8 mouse cellular contexts compared by ENCODE assay signal in genomic region chr6:125081797-125082560, GRCm38 (mm10). TPM values are rescaled to one million over a fixed set of nuclear protein-coding genes. Genes with fewer than 3 reads are reported as not detected.
DNase-seq lines count a peak whose midpoint lies in the region; ATAC-seq lines count a peak whose summit lies in the region.

No protein-coding gene starts in this region.

- peak overlapping the region; percentile 38 for H3K4me3 ChIP-seq in hindbrain, embryonic 14.5 days (replicated peaks; ENCODE audit: low read length)

- H3K4me1 ChIP-seq in hindbrain, embryonic 14.5 days (replicated peaks; ENCODE audit: control insufficient read depth, insufficient read depth, low read length) = peaks cover 5% of the 10 kb centered on the region

- peak; percentile 94 for DNase-seq in adrenal gland, adult 2 months
- peak; percentile 97 to 98 for DNase-seq in cerebellum, postnatal 10 days
- DNase-seq in frontal cortex, postnatal 25 days (ENCODE audit: low spot score in 2 of 2) = peak; percentile 64 to 74
- DNase-seq in hindbrain, embryonic 14.5 days (ENCODE audit: low spot score) = peak; percentile 96
- DNase-seq in left cerebral cortex, adult 11 months (ENCODE audit: low spot score) = peak; percentile 67
- DNase-seq in lung, postnatal 25 days (ENCODE audit: low spot score) = peak; percentile 90
- peak; percentile 73 for DNase-seq in right cerebral cortex, postnatal 25 days
- no peak for DNase-seq in thymus, postnatal 36 days

- ATAC-seq in hindbrain, embryonic 14.5 days (ENCODE audit: low FRiP score) = peak; percentile 95

- peak overlapping the region; percentile 73 for H3K9ac ChIP-seq in hindbrain, embryonic 14.5 days

- no peaks in the 10 kb centered on the region for H3K9me3 ChIP-seq in hindbrain, embryonic 14.5 days (ENCODE audit: control insufficient read depth, low read length)

- H3K27me3 ChIP-seq in hindbrain, embryonic 14.5 days (ENCODE audit: control insufficient read depth, insufficient read depth, low read length) = no peaks in the 10 kb centered on the region

- WGBS in hindbrain, embryonic 14.5 days = 21% methylated on average over 45 of the region's 45 CpGs

- peak overlapping the region; percentile 93 for H3K27ac ChIP-seq in hindbrain, embryonic 14.5 days

- peak overlapping the region; percentile 77 for H3K4me2 ChIP-seq in hindbrain, embryonic 14.5 days (replicated peaks)

- H3K36me3 ChIP-seq in hindbrain, embryonic 14.5 days (replicated peaks; ENCODE audit: control insufficient read depth, insufficient read depth) = no peaks in the 10 kb centered on the region

RNA-seq across cellular contexts. Expression of gene Chd4, which starts 13.8 kb away (rescaled TPM):
- total RNA-seq in adrenal gland, adult 2 months (2021) = 100 to 1,000 TPM; 139 to 156 TPM
- polyA plus RNA-seq in adrenal gland, adult 2 months (2012; rRNA removed) = 54.1 and 58.1 TPM in 2 replicates
- polyA plus RNA-seq in hindbrain, embryonic 14.5 days (2014; fragmentation: Nextera tagmentation; extraction: Ambion mirVana) = 68.5 and 78.0 TPM in 2 replicates

RNA-seq across cellular contexts. Expression of gene Lpar5, which starts 14.3 kb away (rescaled TPM):
- under 1 TPM; 0.61 to 0.83 TPM for total RNA-seq in adrenal gland, adult 2 months (2021)
- polyA plus RNA-seq in adrenal gland, adult 2 months (2012; rRNA removed) = 3.1 and 4.3 TPM in 2 replicates
- polyA plus RNA-seq in hindbrain, embryonic 14.5 days (2014; fragmentation: Nextera tagmentation; extraction: Ambion mirVana) = 0.50 and 0.51 TPM in 2 replicates

RNA-seq across cellular contexts. Expression of gene Acrbp, which starts 32.5 kb away (rescaled TPM):
- 10 to 100 TPM in 1 of 2 experiments, 1 to 10 TPM in 1; 4.4 to 12.2 TPM for total RNA-seq in adrenal gland, adult 2 months (2021)
- 14.0 and 15.9 TPM in 2 replicates for polyA plus RNA-seq in adrenal gland, adult 2 months (2012; rRNA removed)
- polyA plus RNA-seq in hindbrain, embryonic 14.5 days (2014; fragmentation: Nextera tagmentation; extraction: Ambion mirVana) = 17.1 and 18.7 TPM in 2 replicates

RNA-seq across cellular contexts. Expression of gene Ing4, which starts 42.4 kb away (rescaled TPM):
- total RNA-seq in adrenal gland, adult 2 months (2021) = 10 to 100 TPM; 51.0 to 60.6 TPM
- polyA plus RNA-seq in adrenal gland, adult 2 months (2012; rRNA removed) = 35.5 and 37.4 TPM in 2 replicates
- 112 and 113 TPM in 2 replicates for polyA plus RNA-seq in hindbrain, embryonic 14.5 days (2014; fragmentation: Nextera tagmentation; extraction: Ambion mirVana)

RNA-seq across cellular contexts. Expression of gene Nop2, which starts 49.7 kb away (rescaled TPM):
- 10 to 100 TPM; 40.9 to 51.7 TPM for total RNA-seq in adrenal gland, adult 2 months (2021)
- polyA plus RNA-seq in adrenal gland, adult 2 months (2012; rRNA removed) = 8.0 and 12.0 TPM in 2 replicates
- polyA plus RNA-seq in hindbrain, embryonic 14.5 days (2014; fragmentation: Nextera tagmentation; extraction: Ambion mirVana) = 40.3 and 48.4 TPM in 2 replicates

Comparison
In these comparisons a context has a peak if more than half of its experiments do, and no peak if none do; other contexts are left out.
1. DNase-seq: peak in adrenal gland, adult 2 months (single experiment), cerebellum, postnatal 10 days (2 of 2), frontal cortex, postnatal 25 days (2 of 2), hindbrain, embryonic 14.5 days (single experiment), left cerebral cortex, adult 11 months (single experiment), lung, postnatal 25 days (single experiment) and right cerebral cortex, postnatal 25 days (single experiment); none in thymus, postnatal 36 days (0 of 2).